8 mouse cellular contexts compared by ENCODE assay signal in the genomic region with DNA sequence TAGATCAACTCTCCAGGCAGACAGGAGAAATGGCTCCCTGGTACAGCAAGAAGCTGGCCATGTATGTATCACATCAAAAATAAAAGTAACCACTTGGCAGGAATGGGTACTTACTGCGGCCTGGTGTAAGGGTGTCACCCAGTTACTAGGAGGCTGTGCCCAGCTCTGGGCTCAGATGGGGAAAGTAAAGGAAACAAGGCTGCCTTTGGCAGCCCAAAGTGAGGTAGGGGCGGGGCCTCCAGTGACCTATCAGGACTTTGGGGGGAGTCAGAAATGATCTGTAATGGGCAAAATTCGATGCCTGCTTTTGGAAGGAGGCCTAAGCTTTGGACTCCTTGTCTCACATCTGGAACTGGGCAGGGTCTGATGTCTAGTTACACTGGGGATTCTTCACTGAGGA. TPM values are rescaled to one million over a fixed set of nuclear protein-coding genes. Genes with fewer than 3 reads are reported as not detected.
DNase-seq lines count a peak whose midpoint lies in the region; ATAC-seq lines count a peak whose summit lies in the region.

No protein-coding gene starts in this region.

- peak overlapping the region; percentile 78; the same call in 1 of the 2 replicates for H3K27ac ChIP-seq in heart, embryonic 10.5 days
- H3K27ac ChIP-seq in heart, embryonic 15.5 days: peak overlapping the region; percentile 91
- no peak overlapping the region for H3K27ac ChIP-seq in liver, embryonic 16.5 days (ENCODE audit: low read length)

- ATAC-seq in heart, embryonic 15.5 days (replicated peaks; ENCODE audit: insufficient number of reproducible peaks, insufficient read depth, low FRiP score, low read depth): no peak
- ATAC-seq in liver, embryonic 16.5 days (ENCODE audit: low read depth): no peak
- no peak for ATAC-seq in inflammation-experienced regulatory T-cells, adult 6 months

- intact Hi-C loops in heart, postnatal 14 days (cut with DNase I): no loop called here

- peak overlapping the region; percentile 99 for H3K4me3 ChIP-seq in heart, embryonic 10.5 days
- H3K4me3 ChIP-seq in heart, embryonic 15.5 days: peak overlapping the region; percentile 90
- no peak overlapping the region for H3K4me3 ChIP-seq in liver, embryonic 16.5 days (ENCODE audit: low read depth, low read length)

- no peaks in the 10 kb centered on the region for H3K9me3 ChIP-seq in heart, embryonic 10.5 days
- no peaks in the 10 kb centered on the region for H3K9me3 ChIP-seq in heart, embryonic 15.5 days (replicated peaks)
- no peaks in the 10 kb centered on the region for H3K9me3 ChIP-seq in liver, embryonic 16.5 days (replicated peaks; ENCODE audit: control insufficient read depth, low read length)

- H3K4me2 ChIP-seq in heart, embryonic 15.5 days: peak overlapping the region; percentile 93
- peak overlapping the region; percentile 10; the same call in 1 of the 2 replicates for H3K4me2 ChIP-seq in liver, embryonic 16.5 days (ENCODE audit: low read depth, low read length)

- 49% methylated on average over 3 of the region's 3 CpGs for WGBS in heart, embryonic 10.5 days
- WGBS in heart, embryonic 15.5 days: 54% methylated on average over 3 of the region's 3 CpGs
- WGBS in liver, embryonic 16.5 days (ENCODE audit: insufficient replicate concordance): 53% methylated on average over 3 of the region's 3 CpGs

- H3K36me3 ChIP-seq in heart, embryonic 10.5 days: peaks cover 3% of the 10 kb centered on the region; the same call in 1 of the 2 replicates
- no peaks in the 10 kb centered on the region for H3K36me3 ChIP-seq in heart, embryonic 15.5 days
- no peaks in the 10 kb centered on the region for H3K36me3 ChIP-seq in liver, embryonic 16.5 days (ENCODE audit: control insufficient read depth, insufficient read depth)

- DNase-seq in heart, embryonic 10.5 days (ENCODE audit: low spot score): no peak
- DNase-seq in heart, postnatal 14 days: no peak
- peak; percentile 73 for DNase-seq in NIH3T3 (ENCODE audit: low read depth)
- no peak for DNase-seq in thymus, postnatal 4 days
- no peak for DNase-seq in thymus, postnatal 14 days

- H3K9ac ChIP-seq in heart, embryonic 15.5 days: peak overlapping the region; percentile 67
- no peak overlapping the region for H3K9ac ChIP-seq in liver, embryonic 16.5 days (ENCODE audit: low read depth, low read length)

- H3K4me1 ChIP-seq in heart, embryonic 10.5 days: peaks cover 72% of the 10 kb centered on the region
- peaks cover 76% of the 10 kb centered on the region for H3K4me1 ChIP-seq in heart, embryonic 15.5 days (replicated peaks)
- H3K4me1 ChIP-seq in liver, embryonic 16.5 days (ENCODE audit: control insufficient read depth, low read depth, low read length): peaks cover 67% of the 10 kb centered on the region

- no peaks in the 10 kb centered on the region for H3K27me3 ChIP-seq in heart, embryonic 10.5 days (ENCODE audit: insufficient read depth, poor library complexity, severe bottlenecking)
- no peaks in the 10 kb centered on the region for H3K27me3 ChIP-seq in heart, embryonic 15.5 days
- H3K27me3 ChIP-seq in liver, embryonic 16.5 days (ENCODE audit: control insufficient read depth, insufficient read depth, low read depth, low read length): no peaks in the 10 kb centered on the region

RNA-seq across cellular contexts. Expression of a gene that starts 3.2 kb away (rescaled TPM):
- polyA plus RNA-seq in heart, embryonic 10.5 days (2016; fragmentation: Nextera tagmentation; extraction: Ambion mirVana): 37.8 and 46.2 TPM in 2 replicates
- 100 to 1,000 TPM; 104 to 122 TPM for total RNA-seq in heart, postnatal 14 days (2021)
- polyA plus RNA-seq in heart, embryonic 15.5 days (2015; fragmentation: Nextera tagmentation; extraction: Ambion mirVana): 35.0 and 47.8 TPM in 2 replicates
- 11.1 and 12.2 TPM in 2 replicates for polyA plus RNA-seq in liver, embryonic 16.5 days (2015; fragmentation: Nextera tagmentation; extraction: Ambion mirVana)
- 10 to 100 TPM; 26.2 to 47.1 (median 38.5) TPM for polyA plus RNA-seq in inflammation-experienced regulatory T-cells, adult 6 months (2017; shearing (Covaris generic))

RNA-seq across cellular contexts. Expression of a gene that starts 18.8 kb away (rescaled TPM):
- polyA plus RNA-seq in heart, embryonic 10.5 days (2016; fragmentation: Nextera tagmentation; extraction: Ambion mirVana): 0.07 TPM in 1 of 2 replicates, not detected in the other
- total RNA-seq in heart, postnatal 14 days (2021): under 1 TPM; 0.19 to 0.56 TPM
- polyA plus RNA-seq in heart, embryonic 15.5 days (2015; fragmentation: Nextera tagmentation; extraction: Ambion mirVana): 0.23 and 0.55 TPM in 2 replicates
- polyA plus RNA-seq in liver, embryonic 16.5 days (2015; fragmentation: Nextera tagmentation; extraction: Ambion mirVana): 0.09 TPM in 1 of 2 replicates, not detected in the other
- polyA plus RNA-seq in inflammation-experienced regulatory T-cells, adult 6 months (2017; shearing (Covaris generic)): under 1 TPM in 2 of 3 experiments, not detected in 1; 0.11 to 0.36 TPM

RNA-seq across cellular contexts. Expression of a gene that starts 48.9 kb away (rescaled TPM):
- polyA plus RNA-seq in heart, embryonic 10.5 days (2016; fragmentation: Nextera tagmentation; extraction: Ambion mirVana): 114 TPM in 2 replicates
- total RNA-seq in heart, postnatal 14 days (2021): 10 to 100 TPM; 49.8 to 60.5 TPM
- 81.9 and 86.0 TPM in 2 replicates for polyA plus RNA-seq in heart, embryonic 15.5 days (2015; fragmentation: Nextera tagmentation; extraction: Ambion mirVana)
- 37.1 and 40.1 TPM in 2 replicates for polyA plus RNA-seq in liver, embryonic 16.5 days (2015; fragmentation: Nextera tagmentation; extraction: Ambion mirVana)
- polyA plus RNA-seq in inflammation-experienced regulatory T-cells, adult 6 months (2017; shearing (Covaris generic)): 10 to 100 TPM; 40.0 to 50.0 (median 48.3) TPM

RNA-seq across cellular contexts. Expression of a gene that starts 59.5 kb away (rescaled TPM):
- polyA plus RNA-seq in heart, embryonic 10.5 days (2016; fragmentation: Nextera tagmentation; extraction: Ambion mirVana): 46.4 and 54.8 TPM in 2 replicates
- 1 to 10 TPM; 5.0 to 6.0 TPM for total RNA-seq in heart, postnatal 14 days (2021)
- 27.7 and 32.0 TPM in 2 replicates for polyA plus RNA-seq in heart, embryonic 15.5 days (2015; fragmentation: Nextera tagmentation; extraction: Ambion mirVana)
- 13.4 and 13.5 TPM in 2 replicates for polyA plus RNA-seq in liver, embryonic 16.5 days (2015; fragmentation: Nextera tagmentation; extraction: Ambion mirVana)
- 10 to 100 TPM; 10.8 to 37.6 (median 28.4) TPM for polyA plus RNA-seq in inflammation-experienced regulatory T-cells, adult 6 months (2017; shearing (Covaris generic))

RNA-seq across cellular contexts. Expression of a gene that starts 59.6 kb away (rescaled TPM):
- 0.18 and 0.23 TPM in 2 replicates for polyA plus RNA-seq in heart, embryonic 10.5 days (2016; fragmentation: Nextera tagmentation; extraction: Ambion mirVana)
- total RNA-seq in heart, postnatal 14 days (2021): under 1 TPM in 1 of 2 experiments, not detected in 1; 0.12 TPM
- polyA plus RNA-seq in heart, embryonic 15.5 days (2015; fragmentation: Nextera tagmentation; extraction: Ambion mirVana): 0.30 and 0.42 TPM in 2 replicates
- polyA plus RNA-seq in liver, embryonic 16.5 days (2015; fragmentation: Nextera tagmentation; extraction: Ambion mirVana): 0.09 and 0.21 TPM in 2 replicates
- under 1 TPM in 1 of 3 experiments, not detected in 2; 0.46 TPM for polyA plus RNA-seq in inflammation-experienced regulatory T-cells, adult 6 months (2017; shearing (Covaris generic))
